Comparison of ENCODE assay signal across 11 mouse cellular contexts in genomic region chr19:5426640-5427290, GRCm38 (mm10). TPM values are rescaled to one million over a fixed set of nuclear protein-coding genes. Genes with fewer than 3 reads are reported as not detected.
DNase-seq lines count a peak whose midpoint lies in the region; ATAC-seq lines count a peak whose summit lies in the region.
"Had no signal": no experiment of that assay in that cellular context is flagged by ENCODE, and none has a peak within 500 bp of the region (broad histone marks: within the 10 kb centered on the region; RNA-seq: fewer than 3 reads in every experiment).

No protein-coding gene starts in this region.

- peaks cover 19% of the 10 kb centered on the region for H3K36me3 ChIP-seq in heart, embryonic 15.5 days
- H3K36me3 ChIP-seq in hindbrain, embryonic 11.5 days (ENCODE audit: control insufficient read depth, insufficient read depth, low read length) = peaks cover 2% of the 10 kb centered on the region; the same call in 1 of the 2 replicates
- peaks cover 38% of the 10 kb centered on the region for H3K36me3 ChIP-seq in midbrain, embryonic 10.5 days

- H3K27me3 ChIP-seq in heart, embryonic 15.5 days = no peaks in the 10 kb centered on the region
- no peaks in the 10 kb centered on the region for H3K27me3 ChIP-seq in hindbrain, embryonic 11.5 days (ENCODE audit: control insufficient read depth, insufficient read depth, low read length)
- H3K27me3 ChIP-seq in midbrain, embryonic 10.5 days (ENCODE audit: low read depth, poor library complexity, severe bottlenecking) = no peaks in the 10 kb centered on the region

- no peaks in the 10 kb centered on the region for H3K9me3 ChIP-seq in heart, embryonic 15.5 days (replicated peaks)
- no peaks in the 10 kb centered on the region for H3K9me3 ChIP-seq in hindbrain, embryonic 11.5 days (ENCODE audit: control insufficient read depth, low read length)
- H3K9me3 ChIP-seq in midbrain, embryonic 10.5 days (replicated peaks) = no peaks in the 10 kb centered on the region

- no peak overlapping the region for H3K27ac ChIP-seq in heart, embryonic 15.5 days
- H3K27ac ChIP-seq in brown adipose tissue, adult 24 weeks (replicated peaks; ENCODE audit: low read depth, low read length) = no peak overlapping the region
- H3K27ac ChIP-seq in hindbrain, embryonic 11.5 days (ENCODE audit: low read depth, low read length) = 0 out of 2 replicates have a peak overlapping the region, but pooled peaks have one; percentile 36
- H3K27ac ChIP-seq in midbrain, embryonic 10.5 days (replicated peaks) = 0 out of 2 replicates have a peak overlapping the region, but pooled peaks have one; percentile 97

- no peak overlapping the region for H3K4me3 ChIP-seq in heart, embryonic 15.5 days
- peak overlapping the region; percentile 91 for H3K4me3 ChIP-seq in brown adipose tissue, adult 24 weeks (ENCODE audit: insufficient read depth, low read depth, low read length)
- H3K4me3 ChIP-seq in hindbrain, embryonic 11.5 days (ENCODE audit: low read depth, low read length) = 0 out of 2 replicates have a peak overlapping the region, but pooled peaks have one; percentile 85
- H3K4me3 ChIP-seq in midbrain, embryonic 10.5 days = peak overlapping the region; percentile 89

- peak overlapping the region; percentile 75 for H3K4me2 ChIP-seq in heart, embryonic 15.5 days
- H3K4me2 ChIP-seq in hindbrain, embryonic 11.5 days (replicated peaks; ENCODE audit: low read depth, low read length) = 0 out of 2 replicates have a peak overlapping the region, but pooled peaks have one; percentile 21

- peaks cover 41% of the 10 kb centered on the region for H3K4me1 ChIP-seq in heart, embryonic 15.5 days (replicated peaks)
- peaks cover 17% of the 10 kb centered on the region for H3K4me1 ChIP-seq in brown adipose tissue, adult 24 weeks (ENCODE audit: control insufficient read depth, insufficient read depth, insufficient read length, low read length)
- peaks cover 17% of the 10 kb centered on the region for H3K4me1 ChIP-seq in hindbrain, embryonic 11.5 days (replicated peaks; ENCODE audit: control insufficient read depth, insufficient read depth, low read length)
- H3K4me1 ChIP-seq in midbrain, embryonic 10.5 days = peaks cover 39% of the 10 kb centered on the region

- H3K9ac ChIP-seq in heart, embryonic 15.5 days = no peak overlapping the region
- H3K9ac ChIP-seq in hindbrain, embryonic 11.5 days (ENCODE audit: low read depth, low read length) = no peak overlapping the region

- no peak for ATAC-seq in heart, embryonic 15.5 days (replicated peaks; ENCODE audit: insufficient number of reproducible peaks, insufficient read depth, low FRiP score, low read depth)
- no peak for ATAC-seq in hindbrain, embryonic 11.5 days (ENCODE audit: low FRiP score)

- WGBS in heart, embryonic 15.5 days = 88% methylated on average over 13 of the region's 13 CpGs
- WGBS in hindbrain, embryonic 11.5 days = 93% methylated on average over 13 of the region's 13 CpGs
- WGBS in midbrain, embryonic 10.5 days = 93% methylated on average over 13 of the region's 13 CpGs

- no peak for DNase-seq in heart, postnatal 25 days (ENCODE audit: low spot score)
- no peak for DNase-seq in hindbrain, embryonic 11.5 days (ENCODE audit: low spot score)
- DNase-seq in midbrain, embryonic 10.5 days (ENCODE audit: low spot score) = no peak
- DNase-seq in urinary bladder, postnatal 25 days (ENCODE audit: low spot score) = no peak
- no peak for DNase-seq in natural killer cell, adult 2 months (ENCODE audit: low spot score in 2 of 2)
- DNase-seq in left cerebral cortex, postnatal 4 days = no peak
- DNase-seq: adrenal gland, postnatal 10 days; gastrocnemius, postnatal 10 days had no signal

- intact Hi-C loops in heart, postnatal 25 days (cut with DNase I) = no loop called here
- intact Hi-C loops in left cerebral cortex, postnatal 4 days (cut with DNase I) = no loop called here

RNA-seq across cellular contexts. Expression of gene AI837181, which starts 1.8 kb away (rescaled TPM):
- polyA plus RNA-seq in heart, embryonic 15.5 days (2015; fragmentation: Nextera tagmentation; extraction: Ambion mirVana) = 34.8 and 46.9 TPM in 2 replicates
- total RNA-seq in heart, postnatal 25 days (2021) = 10 to 100 TPM; 34.9 to 36.2 TPM
- polyA plus RNA-seq in brown adipose tissue, adult 24 weeks (2012; ENCODE audit: insufficient read depth, insufficient read length, missing spikeins) = 23.8 and 27.1 TPM in 2 replicates
- polyA plus RNA-seq in hindbrain, embryonic 11.5 days (2014; fragmentation: Nextera tagmentation; extraction: Ambion mirVana) = 33.4 and 35.2 TPM in 2 replicates
- polyA plus RNA-seq in midbrain, embryonic 10.5 days (2016; fragmentation: Nextera tagmentation; extraction: Ambion mirVana) = 45.1 and 48.5 TPM in 2 replicates
- 10 to 100 TPM; 49.9 to 51.7 TPM for total RNA-seq in left cerebral cortex, postnatal 4 days (2021)

RNA-seq across cellular contexts. Expression of gene Drap1, which starts 2.0 kb away (rescaled TPM):
- 205 and 220 TPM in 2 replicates for polyA plus RNA-seq in heart, embryonic 15.5 days (2015; fragmentation: Nextera tagmentation; extraction: Ambion mirVana)
- 100 to 1,000 TPM; 289 to 292 TPM for total RNA-seq in heart, postnatal 25 days (2021)
- 293 and 410 TPM in 2 replicates for polyA plus RNA-seq in brown adipose tissue, adult 24 weeks (2012; ENCODE audit: insufficient read depth, insufficient read length, missing spikeins)
- 182 and 211 TPM in 2 replicates for polyA plus RNA-seq in hindbrain, embryonic 11.5 days (2014; fragmentation: Nextera tagmentation; extraction: Ambion mirVana)
- polyA plus RNA-seq in midbrain, embryonic 10.5 days (2016; fragmentation: Nextera tagmentation; extraction: Ambion mirVana) = 221 and 228 TPM in 2 replicates
- 100 to 1,000 TPM; 256 to 263 TPM for total RNA-seq in left cerebral cortex, postnatal 4 days (2021)

RNA-seq across cellular contexts. Expression of gene Fosl1, which starts 20.6 kb away (rescaled TPM):
- not detected in 2 replicates for polyA plus RNA-seq in heart, embryonic 15.5 days (2015; fragmentation: Nextera tagmentation; extraction: Ambion mirVana)
- not detected for total RNA-seq in heart, postnatal 25 days (2021)
- not detected in 2 replicates for polyA plus RNA-seq in brown adipose tissue, adult 24 weeks (2012; ENCODE audit: insufficient read depth, insufficient read length, missing spikeins)
- 0.13 TPM in 1 of 2 replicates, not detected in the other for polyA plus RNA-seq in hindbrain, embryonic 11.5 days (2014; fragmentation: Nextera tagmentation; extraction: Ambion mirVana)
- not detected in 2 replicates for polyA plus RNA-seq in midbrain, embryonic 10.5 days (2016; fragmentation: Nextera tagmentation; extraction: Ambion mirVana)
- total RNA-seq in left cerebral cortex, postnatal 4 days (2021) = not detected
- total RNA-seq: gastrocnemius, postnatal 10 days; layer of hippocampus, postnatal 14 days had no signal

RNA-seq across cellular contexts. Expression of gene Tsga10ip, which starts 24.4 kb away (rescaled TPM):
- 2.0 TPM in 2 replicates for polyA plus RNA-seq in heart, embryonic 15.5 days (2015; fragmentation: Nextera tagmentation; extraction: Ambion mirVana)
- under 1 TPM; 0.28 to 0.88 TPM for total RNA-seq in heart, postnatal 25 days (2021)
- polyA plus RNA-seq in brown adipose tissue, adult 24 weeks (2012; ENCODE audit: insufficient read depth, insufficient read length, missing spikeins) = not detected in 2 replicates
- 0.53 and 0.54 TPM in 2 replicates for polyA plus RNA-seq in hindbrain, embryonic 11.5 days (2014; fragmentation: Nextera tagmentation; extraction: Ambion mirVana)
- polyA plus RNA-seq in midbrain, embryonic 10.5 days (2016; fragmentation: Nextera tagmentation; extraction: Ambion mirVana) = 0.39 TPM in 1 of 2 replicates, not detected in the other
- not detected for total RNA-seq in left cerebral cortex, postnatal 4 days (2021)
- total RNA-seq: adrenal gland, postnatal 10 days had no signal

RNA-seq across cellular contexts. Expression of gene Ccdc85b, which starts 30.9 kb away (rescaled TPM):
- 9.0 and 9.9 TPM in 2 replicates for polyA plus RNA-seq in heart, embryonic 15.5 days (2015; fragmentation: Nextera tagmentation; extraction: Ambion mirVana)
- 10 to 100 TPM in 1 of 2 experiments, 1 to 10 TPM in 1; 7.8 to 11.9 TPM for total RNA-seq in heart, postnatal 25 days (2021)
- polyA plus RNA-seq in brown adipose tissue, adult 24 weeks (2012; ENCODE audit: insufficient read depth, insufficient read length, missing spikeins) = 2.2 and 6.5 TPM in 2 replicates
- 6.6 and 6.9 TPM in 2 replicates for polyA plus RNA-seq in hindbrain, embryonic 11.5 days (2014; fragmentation: Nextera tagmentation; extraction: Ambion mirVana)
- 5.5 and 6.0 TPM in 2 replicates for polyA plus RNA-seq in midbrain, embryonic 10.5 days (2016; fragmentation: Nextera tagmentation; extraction: Ambion mirVana)
- 10 to 100 TPM; 20.8 to 21.6 TPM for total RNA-seq in left cerebral cortex, postnatal 4 days (2021)

Comparison
In these comparisons a context has a peak if more than half of its experiments do, and no peak if none do; other contexts are left out.
1. H3K27ac ChIP-seq: peak in hindbrain, embryonic 11.5 days (single experiment) and midbrain, embryonic 10.5 days (single experiment); none in heart, embryonic 15.5 days (single experiment) and brown adipose tissue, adult 24 weeks (single experiment).